Mouse (Mus musculus) CH12.LX (cell line): ENCODE results near the gene Six5. TPM values are rescaled to one million over a fixed set of nuclear protein-coding genes. Genes with fewer than 3 reads are reported as not detected.

Experiments used
- DNase-seq: peaks from one replicate; pipeline ENCODE4 v3.0.0-alpha.2; 2013; ENCODE audit errors: extremely low read depth
- H3K27ac ChIP-seq: 2 replicates; pipeline ENCODE4 v1.5.1; 2012; ENCODE audit warnings: low read depth, mild to moderate bottlenecking, control low read depth, moderate library complexity; ENCODE audit not compliant: insufficient read depth
- H3K27me3 ChIP-seq: replicated peaks from 2 replicates; pipeline ENCODE3; 2012; ENCODE audit warnings: inconsistent platforms
- H3K36me3 ChIP-seq, 2 experiments: replicated peaks in 1 of 2; 2 replicates each; pipeline versions ENCODE3 to v1.6.1; 2012; ENCODE audit warnings: inconsistent platforms in 1 of 2, low read length in 1 of 2, mild to moderate bottlenecking in 1 of 2, mixed read lengths in 1 of 2, moderate library complexity in 1 of 2; ENCODE audit not compliant: control insufficient read depth in 1 of 2, insufficient read depth in 1 of 2
- H3K4me1 ChIP-seq, 2 experiments: 2 replicates each; pipeline ENCODE4 v1.6.1; 2012; ENCODE audit warnings: inconsistent platforms in 1 of 2, moderate library complexity in 1 of 2; ENCODE audit not compliant: insufficient read depth in 2 of 2, control insufficient read depth in 1 of 2
- H3K4me2 ChIP-seq: 2 replicates; pipeline ENCODE4 v1.6.1; 2012; ENCODE audit warnings: low read depth, mild to moderate bottlenecking, control low read depth; ENCODE audit not compliant: poor library complexity, insufficient read depth, severe bottlenecking
- H3K4me3 ChIP-seq, 3 experiments: fragments of 150-350 bp in 1 of 3; sonication (generic) in 1 of 3; replicated peaks in 1 of 3; 2 replicates each; pipeline versions ENCODE3 to v1.5.1; 2011 to 2012; ENCODE audit warnings: low read depth in 2 of 3, low read length in 2 of 3, mild to moderate bottlenecking in 2 of 3, moderate library complexity in 2 of 3, control low read depth in 1 of 3, improper control_type of control experiment in 1 of 3, inconsistent platforms in 1 of 3, mixed read lengths in 1 of 3; ENCODE audit not compliant: poor library complexity in 1 of 3
- H3K79me2 ChIP-seq: replicated peaks from 2 replicates; pipeline ENCODE4 v1.6.1; 2012; ENCODE audit warnings: mild to moderate bottlenecking, moderate library complexity; ENCODE audit not compliant: control insufficient read depth, poor library complexity, insufficient read depth, severe bottlenecking; ENCODE audit errors: extremely low read depth
- H3K9ac ChIP-seq: 2 replicates; pipeline ENCODE4 v1.6.1; 2012; ENCODE audit warnings: low read depth, mild to moderate bottlenecking, control low read depth, moderate library complexity; ENCODE audit not compliant: insufficient read depth
- H3K9me3 ChIP-seq: replicated peaks from 2 replicates; pipeline ENCODE3; 2012; ENCODE audit warnings: low read length, inconsistent platforms, mixed read lengths
- BHLHE40 ChIP-seq: IDR thresholded peaks from 2 replicates; pipeline ENCODE4 v1.6.1; 2011; ENCODE audit warnings: mild to moderate bottlenecking, low read depth, low read length, improper control_type of control experiment
- CHD2 ChIP-seq: IDR thresholded peaks from 2 replicates; pipeline ENCODE4 v1.6.1; 2011; ENCODE audit warnings: low read length, improper control_type of control experiment
- ELF1 ChIP-seq: IDR thresholded peaks from 2 replicates; pipeline ENCODE4 v1.6.1; 2014; ENCODE audit warnings: low read depth, mild to moderate bottlenecking, inconsistent platforms, low read length, improper control_type of control experiment
- EP300 ChIP-seq: IDR thresholded peaks from 2 replicates; pipeline ENCODE4 v1.6.1; 2011; ENCODE audit warnings: low read length, improper control_type of control experiment
- GABPA ChIP-seq: IDR thresholded peaks from 2 replicates; pipeline ENCODE4 v1.6.1; 2012; ENCODE audit warnings: low read depth, low read length, improper control_type of control experiment, inconsistent platforms; ENCODE audit not compliant: insufficient replicate concordance
- HCFC1 ChIP-seq: IDR thresholded peaks from 2 replicates; pipeline ENCODE4 v1.6.1; 2012; ENCODE audit warnings: low read depth, mild to moderate bottlenecking, inconsistent platforms, low read length, improper control_type of control experiment
- IRF4 ChIP-seq: IDR thresholded peaks from 2 replicates; pipeline ENCODE4 v1.6.1; 2014; ENCODE audit warnings: low read depth, mild to moderate bottlenecking, inconsistent platforms, low read length, improper control_type of control experiment
- KAT2A ChIP-seq: IDR thresholded peaks from 2 replicates; pipeline ENCODE4 v1.6.1; 2012; ENCODE audit warnings: low read length, improper control_type of control experiment, inconsistent platforms; ENCODE audit not compliant: insufficient replicate concordance
- MAFK ChIP-seq: IDR thresholded peaks from 2 replicates; pipeline ENCODE4 v1.6.1; 2011; ENCODE audit warnings: low read length, improper control_type of control experiment; ENCODE audit not compliant: insufficient replicate concordance
- MAX ChIP-seq: IDR thresholded peaks from 2 replicates; pipeline ENCODE4 v1.6.1; 2011; ENCODE audit warnings: low read length, improper control_type of control experiment
- MAZ ChIP-seq: IDR thresholded peaks from 2 replicates; pipeline ENCODE4 v1.6.1; 2012; ENCODE audit warnings: low read depth, mild to moderate bottlenecking, inconsistent platforms, low read length, improper control_type of control experiment, moderate library complexity
- MYC ChIP-seq: IDR thresholded peaks from 2 replicates; pipeline ENCODE4 v1.6.1; 2011; ENCODE audit warnings: low read depth, mild to moderate bottlenecking, improper control_type of control experiment, low read length
- NRF1 ChIP-seq: IDR thresholded peaks from 2 replicates; pipeline ENCODE4 v1.6.1; 2014; ENCODE audit warnings: low read depth, mild to moderate bottlenecking, inconsistent platforms, low read length, improper control_type of control experiment, moderate library complexity
- SMC3 ChIP-seq: IDR thresholded peaks from 2 replicates; pipeline ENCODE4 v1.6.1; 2011; ENCODE audit warnings: low read depth, low read length, improper control_type of control experiment
- TBP ChIP-seq: conservative IDR thresholded peaks from 2 replicates; pipeline ENCODE4 v1.6.1; 2011; ENCODE audit warnings: low read depth, low read length, improper control_type of control experiment
- TCF12 ChIP-seq: IDR thresholded peaks from 2 replicates; pipeline ENCODE4 v1.6.1; 2014; ENCODE audit warnings: low read depth, mild to moderate bottlenecking, inconsistent platforms, low read length, improper control_type of control experiment
- USF1 ChIP-seq: IDR thresholded peaks from 2 replicates; pipeline ENCODE4 v1.6.1; 2014; ENCODE audit warnings: low read depth, mild to moderate bottlenecking, inconsistent platforms, low read length, improper control_type of control experiment
- USF2 ChIP-seq: conservative IDR thresholded peaks from 2 replicates; pipeline ENCODE4 v1.6.1; 2011; ENCODE audit warnings: low read depth, low read length, improper control_type of control experiment
- ZKSCAN1 ChIP-seq: IDR thresholded peaks from 2 replicates; pipeline ENCODE4 v1.6.1; 2012; ENCODE audit warnings: low read depth, inconsistent platforms, low read length, improper control_type of control experiment, borderline replicate concordance
- ZMIZ1 ChIP-seq: IDR thresholded peaks from 2 replicates; pipeline ENCODE4 v1.6.1; 2012; ENCODE audit warnings: low read depth, mild to moderate bottlenecking, inconsistent platforms, low read length, improper control_type of control experiment
- ZNF384 ChIP-seq: IDR thresholded peaks from 2 replicates; pipeline ENCODE4 v1.6.1; 2012; ENCODE audit warnings: low read depth, low read length, improper control_type of control experiment, inconsistent platforms
- dilution Hi-C: fragments of 300-500 bp; cut with MboI; formaldehyde crosslinking; loops from 2 replicates; pipeline ENCODE4 v1.14.3; 2020; ENCODE audit warnings: low sequenced_read_pairs; ENCODE audit not compliant: extremely low pct_unique_long_range_greater_than_20kb, extremely low pct_ligation_motif_present
- in situ Hi-C: fragments of 300-500 bp; cut with MboI; formaldehyde crosslinking; loops from 3 replicates; pipeline ENCODE4 v1.14.3; 2019; ENCODE audit warnings: low sequenced_read_pairs, low pct_ligation_motif_present, low pct_unique_long_range_greater_than_20kb, mixed read lengths
- polyA plus RNA-seq: library from polyadenylated mRNA; unstranded; fragments of >175 nt; gene quantifications from 2 replicates; pipeline ENCODE4 v1.2.1, GENCODE M21; 2012; ENCODE audit warnings: low read depth; ENCODE audit not compliant: insufficient read length
- total RNA-seq, 2 experiments: library from RNA; depleted of rRNA; stranded (reverse); fragments of 300-350 nt in 1 of 2; fragments of >200 nt in 1 of 2; gene quantifications; 2 replicates each; pipeline ENCODE4 v1.2.3; 2012 to 2014

Gene Six5
- total and polyA plus RNA-seq, 3 experiments = 0.16 to 1.8 (median 0.33) TPM

GRCm38 (mm10) chr7:19078732-19079131, 15.7 kb upstream of the Six5 start:
- Histone ChIP-seq H3K9ac (no peak overlapping the region), H3K4me2 (no peak overlapping the region), H3K4me3 (no peak overlapping the region), H3K27me3 (peaks cover 83% of the 10 kb centered on the region), H3K9me3 (peaks cover 34% of the 10 kb centered on the region), H3K27ac (no peak overlapping the region), H3K79me2 (no peaks in the 10 kb centered on the region), H3K36me3 (no peaks in the 10 kb centered on the region), H3K4me1 (peaks cover 18 to 45% of the 10 kb centered on the region in 2 experiments)
- no peak for DNase-seq
- in situ Hi-C loops = no loop called here
- TF ChIP-seq TBP = no peak
- TF ChIP-seq KAT2A = no peak
- TF ChIP-seq IRF4 = no peak
- no peak for TF ChIP-seq BHLHE40
- no peak for TF ChIP-seq CHD2
- no peak for TF ChIP-seq MAFK
- no peak for TF ChIP-seq MAX
- no peak for TF ChIP-seq EP300
- TF ChIP-seq ZMIZ1 = no peak
- TF ChIP-seq USF2 = no peak
- TF ChIP-seq TCF12 = no peak
- TF ChIP-seq ZNF384 = no peak
- no peak for TF ChIP-seq NRF1
- no peak for TF ChIP-seq GABPA
- TF ChIP-seq USF1 = no peak
- TF ChIP-seq HCFC1 = no peak
- TF ChIP-seq ZKSCAN1 = no peak
- no peak for TF ChIP-seq SMC3
- no peak for TF ChIP-seq ELF1
- TF ChIP-seq, all 38 proteins: peak for 0
- dilution Hi-C loops = no loop called here

DNA sequence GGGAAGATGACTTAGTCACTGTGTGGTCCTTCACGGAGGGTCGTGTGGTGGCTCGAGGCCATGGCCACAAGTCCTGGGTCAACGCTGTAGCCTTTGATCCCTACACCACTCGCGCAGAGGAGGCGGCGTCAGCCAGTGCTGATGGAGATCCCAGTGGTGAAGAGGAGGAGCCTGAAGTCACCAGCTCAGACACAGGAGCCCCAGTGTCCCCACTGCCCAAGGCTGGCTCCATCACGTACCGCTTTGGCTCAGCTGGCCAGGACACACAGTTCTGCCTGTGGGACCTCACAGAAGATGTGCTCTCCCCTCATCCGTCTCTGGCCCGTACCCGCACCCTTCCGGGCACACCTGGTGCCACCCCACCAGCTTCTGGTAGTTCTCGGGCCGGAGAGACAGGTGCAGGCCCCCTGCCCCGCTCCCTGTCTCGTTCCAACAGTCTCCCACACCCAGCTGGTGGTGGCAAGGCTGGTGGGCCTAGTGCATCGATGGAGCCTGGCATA, 13.9 kb upstream of the Six5 start:
- no peak for DNase-seq
- Histone ChIP-seq H3K4me3 (no peak overlapping the region), H3K36me3 (no peaks in the 10 kb centered on the region), H3K27ac (no peak overlapping the region), H3K79me2 (no peaks in the 10 kb centered on the region), H3K27me3 (peaks cover 80% of the 10 kb centered on the region), H3K4me2 (no peak overlapping the region), H3K9ac (no peak overlapping the region), H3K9me3 (peaks cover 18% of the 10 kb centered on the region), H3K4me1 (peaks cover 31 to 62% of the 10 kb centered on the region in 2 experiments)
- TF ChIP-seq TBP (no peak), MAZ (no peak), NRF1 (no peak), MYC (no peak), IRF4 (no peak), CHD2 (no peak)
- in situ Hi-C loops (no loop called here), dilution Hi-C loops (no loop called here)
